Mouse (Mus musculus) cerebellum, adult 8-10 months (tissue): ENCODE measurements around the gene Eif1b.
A peak's percentile ranks its signal among the peaks of the same experiment; 100 is the strongest.

Experiments used
- DNase-seq: peaks from one replicate; pipeline ENCODE4 v3.0.0; 2022

The Eif1b gene

GRCm38 (mm10) chr9:120492010-120492399 lies at the start of gene Eif1b:
Eif1b (plus strand) TSS chr9:120492232.
- no peak for DNase-seq

- DNase-seq, result no peak
Observed at GRCm38 (mm10) chr9:120444642-120445041, 47.4 kb upstream of the Eif1b start.

GRCm38 (mm10) chr9:120449696-120450329 lies 42.2 kb upstream of the Eif1b start:
- DNase-seq, result no peak

- DNase-seq, result no peak
Observed at GRCm38 (mm10) chr9:120455768-120456655, 36.0 kb upstream of the Eif1b start.

GRCm38 (mm10) chr9:120470431-120470830 lies 21.6 kb upstream of the Eif1b start:
- no peak for DNase-seq

- no peak for DNase-seq
Observed at GRCm38 (mm10) chr9:120481644-120482043, 10.4 kb upstream of the Eif1b start.

- DNase-seq, result no peak
Observed at GRCm38 (mm10) chr9:120482382-120482781, 9.7 kb upstream of the Eif1b start.

GRCm38 (mm10) chr9:120483101-120483500 lies 8.9 kb upstream of the Eif1b start:
- DNase-seq, result no peak

- no peak for DNase-seq
Observed at GRCm38 (mm10) chr9:120487076-120487475, 5.0 kb upstream of the Eif1b start.

GRCm38 (mm10) chr9:120491509-120491908 lies 523 bp upstream of the Eif1b start:
- DNase-seq, result no peak

GRCm38 (mm10) chr9:120492400-120493351 lies 644 bp downstream of the Eif1b start:
- DNase-seq, result peak; percentile 82

- no peak for DNase-seq
Observed at GRCm38 (mm10) chr9:120493781-120494180, 1.7 kb downstream of the Eif1b start.

- peak; percentile 80 for DNase-seq
Observed at GRCm38 (mm10) chr9:120496691-120497090, 4.7 kb downstream of the Eif1b start.

GRCm38 (mm10) chr9:120497983-120498382 lies 6.0 kb downstream of the Eif1b start:
- no peak for DNase-seq

- no peak for DNase-seq
Observed at GRCm38 (mm10) chr9:120501191-120501902, 9.3 kb downstream of the Eif1b start.

- peak; percentile 77 for DNase-seq
Observed at GRCm38 (mm10) chr9:120502013-120502412, 10.0 kb downstream of the Eif1b start.

- DNase-seq, result no peak
Observed at GRCm38 (mm10) chr9:120504423-120504822, 12.4 kb downstream of the Eif1b start.

- no peak for DNase-seq
Observed at GRCm38 (mm10) chr9:120511781-120512180, 19.7 kb downstream of the Eif1b start.

- no peak for DNase-seq
Observed at GRCm38 (mm10) chr9:120516720-120517119, 24.7 kb downstream of the Eif1b start.

GRCm38 (mm10) chr9:120518946-120519345 lies 26.9 kb downstream of the Eif1b start:
- DNase-seq, result no peak

- no peak for DNase-seq
Observed at GRCm38 (mm10) chr9:120519469-120520125, 27.6 kb downstream of the Eif1b start.

GRCm38 (mm10) chr9:120521161-120521560 lies 29.1 kb downstream of the Eif1b start:
- DNase-seq, result no peak
